Mouse (Mus musculus) cortical plate, adult 2 months (tissue): ENCODE measurements around the gene Bdkrb1.

Experiments
- CTCF ChIP-seq: fragments of 200-500 bp; IDR thresholded peaks from 2 replicates; pipeline ENCODE4 v1.5.1; 2011; ENCODE audit warnings: mild to moderate bottlenecking, control low read depth, low read length; ENCODE audit not compliant: insufficient read depth; ENCODE audit errors: extremely low read depth
- POLR2A ChIP-seq: fragments of 200-500 bp; IDR thresholded peaks from 2 replicates; pipeline ENCODE4 v1.6.1; 2011; ENCODE audit warnings: mild to moderate bottlenecking, low read length, control low read depth; ENCODE audit not compliant: insufficient read depth; ENCODE audit errors: extremely low read depth

- TF ChIP-seq CTCF (no peak), POLR2A (no peak)
Measured at GRCm38 (mm10) chr12:105583484-105583883, 19.4 kb upstream of the Bdkrb1 start.
